Mouse (Mus musculus): ENCODE data around the gene Ms4a4d. TPM values are rescaled to one million over a fixed set of nuclear protein-coding genes. Genes with fewer than 3 reads are reported as not detected.
"Not testable (repeated sequence)": the region's sequence is repeated elsewhere in the genome, so short reads cannot be mapped to it uniquely, and the experiment has no call there.

Ms4a4d gene
- polyA plus RNA-seq, 1 experiment: not detected

- TF ChIP-seq CTCF (IDR thresholded peaks at IDR 0.05; ENCODE audit: insufficient read depth, low read depth, low read length) (no peak), POLR2A (IDR thresholded peaks at IDR 0.05; ENCODE audit: insufficient read depth, low read depth, low read length) (no peak)
- Histone ChIP-seq H3K4me3 (ENCODE audit: insufficient read depth, low read depth, low read length) (no peak overlapping the region), H3K4me1 (ENCODE audit: control insufficient read depth, insufficient read depth, low read length) (no peaks in the 10 kb centered on the region), H3K27ac (ENCODE audit: insufficient read depth, low read depth, low read length) (no peak overlapping the region)
Observed at GRCm38 (mm10) chr19:11547911-11548310, 11.3 kb downstream of the Ms4a4d start.

GRCm38 (mm10) chr19:11554726-11555125 is 18.1 kb downstream of the Ms4a4d start:
- 86% methylated on average over 5 of the region's 5 CpGs for WGBS
- TF ChIP-seq POLR2A (IDR thresholded peaks at IDR 0.05; ENCODE audit: insufficient read depth, low read depth, low read length) (no peak), CTCF (IDR thresholded peaks at IDR 0.05; ENCODE audit: insufficient read depth, low read depth, low read length) (no peak)
- Histone ChIP-seq H3K27ac (ENCODE audit: insufficient read depth, low read depth, low read length) (no peak overlapping the region), H3K4me3 (ENCODE audit: insufficient read depth, low read depth, low read length) (no peak overlapping the region), H3K4me1 (ENCODE audit: control insufficient read depth, insufficient read depth, low read length) (no peaks in the 10 kb centered on the region)

GRCm38 (mm10) chr19:11559560-11559959 is 23.0 kb downstream of the Ms4a4d start:
- H3K4me3 ChIP-seq (ENCODE audit: insufficient read depth, low read depth, low read length); H3K4me1 ChIP-seq (ENCODE audit: control insufficient read depth, insufficient read depth, low read length); H3K27ac ChIP-seq (ENCODE audit: insufficient read depth, low read depth, low read length): not testable (repeated sequence)

GRCm38 (mm10) chr19:11574965-11575364 is 38.4 kb downstream of the Ms4a4d start:
- TF ChIP-seq POLR2A (IDR thresholded peaks at IDR 0.05; ENCODE audit: insufficient read depth, low read depth, low read length) (no peak), CTCF (IDR thresholded peaks at IDR 0.05; ENCODE audit: insufficient read depth, low read depth, low read length) (no peak)
- WGBS: 89% methylated on average over 8 of the region's 8 CpGs
- Histone ChIP-seq H3K4me3 (ENCODE audit: insufficient read depth, low read depth, low read length) (no peak overlapping the region), H3K27ac (ENCODE audit: insufficient read depth, low read depth, low read length) (no peak overlapping the region), H3K4me1 (ENCODE audit: control insufficient read depth, insufficient read depth, low read length) (no peaks in the 10 kb centered on the region)

DNA sequence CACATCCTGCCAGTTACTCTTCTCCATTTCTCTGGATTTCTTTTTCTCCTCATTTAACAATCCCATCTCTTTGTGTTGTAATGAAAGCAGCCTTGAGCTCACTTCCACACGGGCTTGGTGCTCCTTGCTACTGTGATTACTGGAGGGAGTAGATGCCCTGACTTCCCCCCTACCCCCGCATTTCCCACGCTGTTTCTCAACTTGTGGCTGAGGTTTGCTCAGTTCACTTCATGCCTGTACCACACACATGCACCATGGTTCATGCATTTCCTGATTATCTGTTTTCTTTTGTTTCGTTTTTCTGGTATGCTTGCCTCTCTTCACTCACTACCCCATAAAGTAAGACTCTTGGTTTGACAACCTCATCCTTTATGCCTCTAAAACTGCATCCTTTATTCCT is 52.6 kb downstream of the Ms4a4d start:
- WGBS: 61% methylated on average over 4 of the region's 4 CpGs
- TF ChIP-seq POLR2A (IDR thresholded peaks at IDR 0.05; ENCODE audit: insufficient read depth, low read depth, low read length): no peak
- no peak for TF ChIP-seq CTCF (IDR thresholded peaks at IDR 0.05; ENCODE audit: insufficient read depth, low read depth, low read length)
- no peaks in the 10 kb centered on the region for H3K4me1 ChIP-seq (ENCODE audit: control insufficient read depth, insufficient read depth, low read length)
- H3K4me3 ChIP-seq (ENCODE audit: insufficient read depth, low read depth, low read length): no peak overlapping the region
- no peak overlapping the region for H3K27ac ChIP-seq (ENCODE audit: insufficient read depth, low read depth, low read length)

GRCm38 (mm10) chr19:11589891-11590449 is 53.4 kb downstream of the Ms4a4d start:
- Histone ChIP-seq H3K4me3 (ENCODE audit: insufficient read depth, low read depth, low read length) (no peak overlapping the region), H3K4me1 (ENCODE audit: control insufficient read depth, insufficient read depth, low read length) (no peaks in the 10 kb centered on the region), H3K27ac (ENCODE audit: insufficient read depth, low read depth, low read length) (no peak overlapping the region)
- TF ChIP-seq CTCF (IDR thresholded peaks at IDR 0.05; ENCODE audit: insufficient read depth, low read depth, low read length) (no peak), POLR2A (IDR thresholded peaks at IDR 0.05; ENCODE audit: insufficient read depth, low read depth, low read length) (no peak)
- 70% methylated on average over 2 of the region's 2 CpGs for WGBS

- H3K4me1 ChIP-seq (ENCODE audit: control insufficient read depth, insufficient read depth, low read length): no peaks in the 10 kb centered on the region
- WGBS: 88% methylated on average over 3 of the region's 3 CpGs
- no peak for TF ChIP-seq CTCF (IDR thresholded peaks at IDR 0.05; ENCODE audit: insufficient read depth, low read depth, low read length)
- no peak for TF ChIP-seq POLR2A (IDR thresholded peaks at IDR 0.05; ENCODE audit: insufficient read depth, low read depth, low read length)
- no peak overlapping the region for H3K27ac ChIP-seq (ENCODE audit: insufficient read depth, low read depth, low read length)
- H3K4me3 ChIP-seq (ENCODE audit: insufficient read depth, low read depth, low read length): no peak overlapping the region
Observed at GRCm38 (mm10) chr19:11601349-11601748, 64.7 kb downstream of the Ms4a4d start.

DNA sequence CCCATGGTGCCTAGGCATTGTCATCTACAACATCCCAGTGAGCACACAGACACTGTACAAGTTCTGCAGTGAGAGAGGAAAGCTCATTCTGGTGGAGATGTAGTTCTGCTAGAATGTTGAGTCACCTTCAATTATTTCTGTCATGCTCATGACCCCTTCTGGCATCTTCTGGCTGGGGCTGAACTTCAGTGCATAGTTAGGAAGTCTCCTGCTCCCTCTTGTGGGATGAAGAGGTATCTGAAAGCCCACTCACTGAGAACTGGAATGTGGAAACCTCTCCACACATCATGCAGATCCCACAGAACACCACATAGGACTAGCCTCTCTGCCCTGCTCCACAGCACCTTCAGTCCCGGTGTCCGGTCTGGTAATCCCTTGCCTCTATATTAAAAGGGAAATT is 65.4 kb downstream of the Ms4a4d start:
- TF ChIP-seq CTCF (IDR thresholded peaks at IDR 0.05; ENCODE audit: insufficient read depth, low read depth, low read length) (no peak), POLR2A (IDR thresholded peaks at IDR 0.05; ENCODE audit: insufficient read depth, low read depth, low read length) (no peak)

GRCm38 (mm10) chr19:11604603-11605002 is 68.0 kb downstream of the Ms4a4d start, which contains the start of gene Ms4a6d:
TSS of gene Ms4a6d (minus strand) at chr19:11604849.
- TF ChIP-seq CTCF (IDR thresholded peaks at IDR 0.05; ENCODE audit: insufficient read depth, low read depth, low read length) (no peak), POLR2A (IDR thresholded peaks at IDR 0.05; ENCODE audit: insufficient read depth, low read depth, low read length) (no peak)
- no peak within 1 kb of the TSS for H3K27ac ChIP-seq (ENCODE audit: insufficient read depth, low read depth, low read length)
- H3K4me3 ChIP-seq (ENCODE audit: insufficient read depth, low read depth, low read length): no peak within 1 kb of the TSS
- WGBS: 87% methylated on average over 2 of the region's 2 CpGs
- H3K4me1 ChIP-seq (ENCODE audit: control insufficient read depth, insufficient read depth, low read length): no peaks in the 10 kb centered on the region

More for the DNA sequence above, 65.4 kb downstream of the Ms4a4d start:
- no peak overlapping the region for H3K27ac ChIP-seq (ENCODE audit: insufficient read depth, low read depth, low read length)
- no peak overlapping the region for H3K4me3 ChIP-seq (ENCODE audit: insufficient read depth, low read depth, low read length)
- H3K4me1 ChIP-seq (ENCODE audit: control insufficient read depth, insufficient read depth, low read length): no peaks in the 10 kb centered on the region
- WGBS: 87% methylated on average over 2 of the region's 2 CpGs

Other genes starting within 250 kb of the Ms4a4d start
- gene Ms4a14, start 222.3 kb upstream of the Ms4a4d start, polyA plus RNA-seq (2012; ENCODE audit: insufficient read depth, insufficient read length, low replicate concordance, missing spikeins): not detected in 2 replicates
- gene Ms4a7, start 200.7 kb upstream of the Ms4a4d start, polyA plus RNA-seq (2012; ENCODE audit: insufficient read depth, insufficient read length, low replicate concordance, missing spikeins): not detected in 2 replicates
- not detected in 2 replicates for gene Ms4a4a, start 161.3 kb upstream of the Ms4a4d start, polyA plus RNA-seq (2012; ENCODE audit: insufficient read depth, insufficient read length, low replicate concordance, missing spikeins)
- gene Ms4a4c, start 132.0 kb upstream of the Ms4a4d start, polyA plus RNA-seq (2012; ENCODE audit: insufficient read depth, insufficient read length, low replicate concordance, missing spikeins): not detected in 2 replicates
- not detected in 2 replicates for gene Ms4a4b, start 93.2 kb upstream of the Ms4a4d start, polyA plus RNA-seq (2012; ENCODE audit: insufficient read depth, insufficient read length, low replicate concordance, missing spikeins)
- not detected in 2 replicates for gene Ms4a6c, start 67.4 kb upstream of the Ms4a4d start, polyA plus RNA-seq (2012; ENCODE audit: insufficient read depth, insufficient read length, low replicate concordance, missing spikeins)
- gene Gm8369, start 50.9 kb upstream of the Ms4a4d start, polyA plus RNA-seq (2012; ENCODE audit: insufficient read depth, insufficient read length, low replicate concordance, missing spikeins): not detected in 2 replicates
- not detected in 2 replicates for gene Ms4a6b, start 20.3 kb upstream of the Ms4a4d start, polyA plus RNA-seq (2012; ENCODE audit: insufficient read depth, insufficient read length, low replicate concordance, missing spikeins)
- gene Ms4a6d, start 68.0 kb downstream of the Ms4a4d start, polyA plus RNA-seq (2012; ENCODE audit: insufficient read depth, insufficient read length, low replicate concordance, missing spikeins): not detected in 2 replicates
- not detected in 2 replicates for gene Ms4a2, start 86.9 kb downstream of the Ms4a4d start, polyA plus RNA-seq (2012; ENCODE audit: insufficient read depth, insufficient read length, low replicate concordance, missing spikeins)
- not detected in 2 replicates for gene Ms4a3, start 104.0 kb downstream of the Ms4a4d start, polyA plus RNA-seq (2012; ENCODE audit: insufficient read depth, insufficient read length, low replicate concordance, missing spikeins)
- not detected in 2 replicates for gene Oosp2, start 123.8 kb downstream of the Ms4a4d start, polyA plus RNA-seq (2012; ENCODE audit: insufficient read depth, insufficient read length, low replicate concordance, missing spikeins)
- not detected in 2 replicates for gene Oosp1, start 154.3 kb downstream of the Ms4a4d start, polyA plus RNA-seq (2012; ENCODE audit: insufficient read depth, insufficient read length, low replicate concordance, missing spikeins)
- not detected in 2 replicates for gene Oosp3, start 160.3 kb downstream of the Ms4a4d start, polyA plus RNA-seq (2012; ENCODE audit: insufficient read depth, insufficient read length, low replicate concordance, missing spikeins)
- gene Gif, start 210.8 kb downstream of the Ms4a4d start, polyA plus RNA-seq (2012; ENCODE audit: insufficient read depth, insufficient read length, low replicate concordance, missing spikeins): not detected in 2 replicates
- gene Mrpl16, start 233.6 kb downstream of the Ms4a4d start, polyA plus RNA-seq (2012; ENCODE audit: insufficient read depth, insufficient read length, low replicate concordance, missing spikeins): not detected in 2 replicates